Mouse (Mus musculus): ENCODE results near the gene Cript.
"Not testable (repeated sequence)": the region's sequence is repeated elsewhere in the genome, so short reads cannot be mapped to it uniquely, and the experiment has no call there.

Cript gene

DNA sequence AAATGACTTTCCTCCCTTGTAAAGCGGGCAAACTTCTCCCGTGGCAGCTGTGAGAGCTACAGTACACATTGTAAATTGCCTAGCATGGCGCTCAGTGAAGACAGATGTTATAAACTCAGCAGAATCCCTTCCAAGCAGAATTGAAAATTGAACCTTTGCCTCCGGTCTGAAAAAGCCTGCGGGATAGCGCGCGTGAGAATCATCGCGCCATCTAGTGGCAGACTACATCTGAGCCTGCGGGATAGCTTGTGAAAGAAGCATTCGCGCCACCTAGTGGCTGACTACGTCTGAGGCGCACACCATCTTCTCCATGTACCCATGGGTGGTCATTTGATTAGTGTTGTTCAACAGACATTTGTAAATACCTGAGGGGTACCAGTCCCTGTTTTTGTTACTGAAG is 19.0 kb downstream of the Cript start:
- in situ Hi-C loops (cut with MboI; ENCODE audit: unreplicated experiment in 2 of 2): loop anchor here (5.0 to 25.0 kb wide), 5 partner anchors 82 to 557 kb away; partner anchors contain the start of genes Tmem247 (in 2 of the 2) and Rhoq (in 1 of the 2)

DNA sequence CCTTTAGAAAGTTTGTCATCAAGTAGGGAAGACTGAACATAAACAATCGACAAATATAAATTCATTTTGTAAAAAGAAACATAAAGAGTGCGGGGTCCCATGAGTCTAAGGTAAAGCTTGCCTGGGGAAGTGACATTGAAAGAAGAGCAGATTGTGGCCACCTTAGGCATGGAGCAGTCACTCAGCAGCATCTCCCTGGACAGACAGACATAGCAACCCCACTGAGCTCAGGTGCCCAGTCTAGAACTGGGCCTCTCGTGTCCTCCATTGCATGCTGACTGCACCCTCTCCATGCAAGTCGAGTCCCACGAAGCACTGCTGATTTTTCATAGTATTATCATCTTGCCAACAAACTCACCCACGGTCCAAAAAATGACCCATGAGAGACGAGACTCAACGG is 19.4 kb downstream of the Cript start:
- in situ Hi-C loops (cut with MboI; ENCODE audit: unreplicated experiment in 2 of 2): loop anchor here (5.0 to 25.0 kb wide), 5 partner anchors 82 to 557 kb away; partner anchors contain the start of genes Tmem247 (in 2 of the 2) and Rhoq (in 1 of the 2)

DNA sequence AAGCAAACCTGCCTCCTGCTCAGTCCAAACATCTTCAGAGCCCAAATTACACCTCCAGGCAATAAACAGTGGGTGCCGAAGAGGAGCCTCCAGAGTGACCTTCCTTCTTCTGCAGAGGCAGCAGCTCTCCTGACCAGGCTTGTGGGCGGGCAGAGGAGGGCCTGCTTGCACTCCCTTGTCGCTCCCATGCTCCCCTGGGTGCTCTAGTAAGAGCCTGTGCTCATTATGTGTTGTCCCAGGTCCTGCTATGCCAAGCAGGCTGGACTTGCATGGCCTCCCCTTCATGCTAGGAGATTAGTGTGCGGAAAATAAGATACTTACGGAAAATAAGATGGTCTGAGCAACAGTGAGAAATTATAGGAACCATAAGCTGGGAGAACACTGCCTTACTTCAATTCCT is 24.3 kb downstream of the Cript start:
- in situ Hi-C loops (cut with MboI; ENCODE audit: unreplicated experiment in 2 of 2): loop anchor here in 1 of 2 experiments (25.0 kb wide), 1 partner anchor 562 kb away; no protein-coding TSS in a partner anchor

DNA sequence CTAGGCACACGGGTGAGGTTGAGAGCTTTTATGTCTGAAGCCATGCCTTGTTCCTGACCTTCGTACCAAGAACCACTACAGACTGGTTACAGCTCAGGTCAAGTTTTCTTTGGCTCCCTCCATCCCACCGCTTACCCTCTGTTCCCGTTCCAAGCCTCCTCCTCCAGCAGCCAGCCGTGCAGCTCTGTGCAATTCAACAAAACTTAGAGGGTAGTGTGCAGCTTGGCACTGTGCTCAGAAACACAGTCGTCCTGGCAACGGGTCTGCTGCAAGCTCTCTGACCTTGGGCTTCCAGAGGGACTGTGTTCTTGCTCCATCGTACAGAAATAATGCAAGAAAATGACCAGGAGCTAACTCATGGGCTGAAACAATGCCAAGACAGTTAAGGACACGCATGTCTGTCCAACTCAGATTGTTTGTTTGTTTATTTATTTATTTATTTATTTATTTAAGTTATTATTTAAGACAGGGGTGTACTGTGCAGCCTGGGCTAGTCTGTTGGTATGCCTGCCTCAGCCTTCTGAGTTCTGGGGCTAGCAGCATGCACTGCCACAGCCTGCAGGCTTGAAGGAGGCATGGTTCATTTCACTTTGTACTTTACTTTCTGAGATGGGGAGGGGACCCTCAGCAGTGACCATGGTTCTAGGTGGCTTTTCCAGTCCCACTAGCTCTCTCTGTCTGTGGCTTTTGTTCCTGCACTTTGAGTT is 25.3 kb downstream of the Cript start:
- in situ Hi-C loops (cut with MboI; ENCODE audit: unreplicated experiment in 2 of 2): no loop called here

DNA sequence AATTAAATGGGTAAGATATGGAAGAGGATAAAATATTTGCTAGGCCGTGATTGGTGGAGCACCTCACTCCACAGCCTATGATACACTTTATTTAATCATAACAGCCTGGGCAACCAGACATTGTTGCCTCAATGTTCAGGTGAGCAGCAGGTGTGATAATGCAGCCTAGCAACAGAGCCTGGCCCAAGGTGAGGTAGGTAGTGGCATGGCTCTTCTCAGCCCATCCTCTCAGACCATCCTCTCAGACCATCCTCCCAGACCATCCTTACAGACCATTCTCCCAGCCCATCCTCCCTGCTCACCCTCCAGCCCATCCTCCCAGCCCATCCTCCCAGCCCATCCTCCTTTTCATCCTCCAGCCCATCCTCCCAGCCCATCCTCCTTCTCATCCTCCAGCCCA is 26.3 kb downstream of the Cript start:
- in situ Hi-C loops (cut with MboI; ENCODE audit: unreplicated experiment in 2 of 2): no loop called here

DNA sequence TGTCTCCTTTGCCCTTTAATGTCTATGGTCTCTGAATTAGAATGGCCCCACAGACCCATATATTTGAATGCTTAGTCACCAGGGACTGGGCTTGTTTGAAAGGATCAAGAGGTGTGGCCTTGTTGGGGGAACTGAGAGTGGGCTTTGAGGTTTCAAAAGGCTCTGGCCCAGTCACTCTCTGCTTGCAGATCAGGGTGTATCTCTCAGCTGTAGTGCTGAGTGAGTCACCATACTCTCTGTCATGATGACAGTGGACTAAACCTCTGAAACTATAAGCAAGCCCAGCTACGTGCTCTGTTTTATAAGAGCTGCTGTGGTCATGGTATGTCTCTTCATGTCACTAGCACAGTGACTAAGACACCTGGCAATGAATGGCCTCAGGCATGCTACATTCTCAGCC is 27.1 kb downstream of the Cript start:
- in situ Hi-C loops (cut with MboI; ENCODE audit: unreplicated experiment in 2 of 2): no loop called here

DNA sequence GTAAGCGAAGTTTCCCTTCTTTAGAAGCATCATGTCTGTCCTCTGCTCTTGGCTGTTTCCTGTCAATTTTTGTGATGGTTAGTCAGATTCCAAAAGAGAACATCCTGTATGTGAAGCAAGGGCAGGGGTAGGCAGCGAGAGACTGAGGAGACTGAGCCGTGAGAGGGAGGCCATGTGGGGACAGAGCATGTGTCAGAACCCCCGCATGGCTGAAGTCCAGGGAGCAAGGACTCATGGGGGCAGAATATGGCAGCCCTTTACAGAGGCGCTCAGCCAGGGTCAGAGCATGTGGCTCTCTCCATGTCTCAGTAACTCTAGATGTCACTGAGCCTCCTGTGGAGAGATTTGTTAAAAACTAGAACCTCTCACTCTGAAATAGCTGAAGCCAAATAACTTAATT is 28.6 kb downstream of the Cript start:
- in situ Hi-C loops (cut with MboI; ENCODE audit: unreplicated experiment in 2 of 2): no loop called here

DNA sequence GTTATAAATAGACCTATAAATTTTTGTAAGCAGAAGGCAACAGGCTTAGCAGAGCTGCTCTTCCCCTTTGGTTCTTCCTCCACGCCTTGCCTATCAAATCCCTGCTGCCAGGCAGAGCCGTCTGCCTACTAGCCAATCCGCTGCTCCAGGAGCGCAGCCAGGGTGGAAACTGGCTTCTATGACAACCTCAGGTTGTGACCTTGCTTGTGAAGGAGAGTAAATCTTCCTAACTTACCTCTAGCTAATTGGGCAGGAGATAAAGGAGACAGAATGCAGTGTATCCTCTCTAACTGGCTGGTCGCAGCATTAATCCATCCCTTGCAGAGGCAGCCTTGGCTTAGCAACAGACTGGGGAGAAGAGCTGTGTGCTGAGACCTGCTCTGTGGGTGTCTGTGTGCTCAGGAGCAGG is 29.7 kb downstream of the Cript start:
- in situ Hi-C loops (cut with MboI; ENCODE audit: unreplicated experiment in 2 of 2): no loop called here

DNA sequence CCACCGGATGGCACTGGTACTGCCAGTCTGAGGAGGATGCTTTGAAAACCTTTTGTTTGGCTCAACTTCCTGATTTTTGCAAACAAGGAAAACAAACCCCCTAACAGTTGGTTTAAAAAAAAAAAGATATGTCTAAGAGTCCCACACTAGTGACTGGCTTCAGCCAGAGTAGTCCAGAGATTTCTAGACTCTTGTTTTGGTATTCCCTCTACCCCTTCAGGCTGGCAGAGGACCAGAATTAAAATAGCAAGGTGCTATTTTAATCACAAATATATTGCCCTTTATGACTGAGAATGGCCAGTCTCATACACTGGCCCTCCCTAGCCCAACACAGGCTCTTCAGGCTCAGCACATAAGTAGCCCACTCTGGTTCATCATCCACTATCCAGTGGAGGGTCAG is 30.3 kb downstream of the Cript start:
- in situ Hi-C loops (cut with MboI; ENCODE audit: unreplicated experiment in 2 of 2): no loop called here

DNA sequence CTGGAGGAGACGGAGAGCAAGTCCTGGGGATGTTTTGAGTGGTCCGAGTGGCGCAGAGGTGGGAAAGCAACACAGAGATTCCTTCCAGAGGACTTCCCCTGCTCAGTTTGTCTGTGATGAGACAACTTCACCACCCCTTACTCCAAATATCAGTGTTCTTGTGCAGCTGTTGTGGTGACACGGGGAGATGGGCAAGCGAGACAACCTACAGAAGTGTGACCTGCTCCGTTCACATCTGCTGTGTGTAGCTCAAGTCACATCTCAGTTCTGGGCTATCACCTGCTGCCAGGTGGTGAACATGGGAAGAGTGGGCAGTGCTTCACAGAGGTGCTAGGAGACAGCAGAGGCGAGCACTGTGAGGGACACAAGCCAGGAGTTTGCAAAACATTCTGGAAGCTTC is 31.4 kb downstream of the Cript start:
- in situ Hi-C loops (cut with MboI; ENCODE audit: unreplicated experiment in 2 of 2): no loop called here

DNA sequence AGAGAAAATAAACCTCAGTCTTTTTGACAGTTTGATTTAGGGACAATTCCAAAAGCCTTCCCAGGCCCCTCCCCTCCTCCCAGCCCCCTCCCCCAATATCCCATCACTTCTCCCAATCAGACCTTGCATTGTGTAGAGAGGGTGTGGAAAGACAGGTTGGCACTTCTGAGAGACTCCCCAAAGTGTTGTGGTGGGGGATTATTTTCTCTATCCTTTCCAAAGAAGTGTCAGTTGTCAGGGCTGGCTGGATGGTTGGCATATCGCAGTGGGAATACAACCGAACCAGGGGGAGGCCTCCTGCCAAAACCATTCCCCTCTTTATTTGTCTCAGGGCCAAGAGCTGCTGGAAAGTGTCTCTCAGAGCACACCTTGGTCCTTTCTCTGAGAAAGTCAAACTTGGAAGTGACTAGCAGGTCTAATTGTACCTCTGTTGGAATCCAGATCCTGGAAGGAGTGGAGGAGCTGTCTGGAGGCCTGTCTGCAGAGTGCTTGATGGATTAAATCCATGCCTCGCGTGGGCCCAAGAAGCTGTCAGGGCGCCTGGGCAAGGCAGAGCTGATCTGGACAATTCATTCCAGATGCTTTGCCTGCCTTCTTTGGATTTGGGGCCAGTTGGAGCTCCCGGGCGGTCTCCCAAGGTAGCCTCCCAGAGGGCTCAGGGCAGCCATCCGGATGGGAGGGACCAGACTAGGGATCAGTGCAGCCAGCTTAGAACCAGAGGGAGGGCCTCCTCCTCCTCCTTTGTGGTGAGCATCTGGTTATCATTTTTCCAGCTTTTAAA is 32.3 kb downstream of the Cript start:
- in situ Hi-C loops (cut with MboI; ENCODE audit: unreplicated experiment in 2 of 2): no loop called here

DNA sequence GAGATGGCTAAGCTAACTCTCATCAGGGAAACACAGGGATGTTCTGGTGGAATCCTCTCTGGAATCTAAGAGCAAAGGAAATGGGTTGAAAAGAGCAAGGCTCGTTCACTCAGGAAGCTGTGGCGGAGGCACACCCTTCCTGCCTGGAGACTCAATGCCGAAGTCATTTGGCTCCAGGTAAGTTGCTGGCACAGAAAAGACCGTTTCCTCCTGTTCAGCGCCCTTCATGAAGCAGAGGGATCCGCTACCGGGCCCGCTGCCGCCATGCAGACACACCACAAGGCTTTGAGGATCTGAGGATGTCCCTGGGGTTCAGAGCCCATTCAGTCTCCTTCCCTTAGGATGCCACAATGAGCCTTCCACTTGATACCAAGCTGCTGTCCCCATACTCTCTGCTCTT is 37.3 kb downstream of the Cript start:
- in situ Hi-C loops (cut with MboI; ENCODE audit: unreplicated experiment in 2 of 2): no loop called here

DNA sequence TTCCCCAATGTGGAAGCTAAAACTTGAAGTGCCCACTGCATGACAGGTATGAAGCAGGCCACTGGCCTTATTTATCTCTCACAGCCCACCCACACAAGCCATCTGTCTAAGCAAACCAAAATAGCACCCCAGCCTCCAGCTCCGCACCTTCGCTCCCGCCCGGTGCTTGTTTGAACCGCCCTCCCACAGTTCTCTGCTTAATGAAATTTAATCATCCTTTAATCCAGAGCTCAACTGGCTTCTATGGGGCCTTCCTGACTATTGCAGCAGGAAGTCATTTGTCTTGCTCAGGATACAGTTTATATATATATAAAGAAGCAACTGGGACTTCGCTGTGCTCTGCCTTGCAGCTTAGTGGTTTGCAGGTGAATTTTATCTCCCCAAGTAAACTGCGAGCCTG is 38.1 kb downstream of the Cript start:
- in situ Hi-C loops (cut with MboI; ENCODE audit: unreplicated experiment in 2 of 2): no loop called here

DNA sequence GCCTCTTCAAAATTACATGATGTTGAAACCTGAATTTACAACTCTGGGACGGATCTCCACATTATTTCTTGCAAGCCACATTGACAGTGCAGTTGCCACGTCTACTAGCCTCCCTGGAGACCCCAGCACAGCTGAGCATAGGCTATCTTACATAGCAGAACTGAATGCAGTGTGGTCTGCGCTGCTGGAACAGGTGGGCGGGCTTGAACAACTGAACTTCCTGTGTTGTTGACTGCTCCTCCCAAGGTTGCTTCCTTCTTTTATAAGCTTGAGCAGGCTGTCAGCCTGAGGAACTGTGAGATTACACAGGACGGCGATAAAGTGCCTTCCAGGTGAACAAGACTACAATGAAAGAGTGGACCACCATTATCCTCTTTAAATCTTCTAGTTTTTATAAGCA is 38.6 kb downstream of the Cript start:
- in situ Hi-C loops (cut with MboI; ENCODE audit: unreplicated experiment in 2 of 2): no loop called here

DNA sequence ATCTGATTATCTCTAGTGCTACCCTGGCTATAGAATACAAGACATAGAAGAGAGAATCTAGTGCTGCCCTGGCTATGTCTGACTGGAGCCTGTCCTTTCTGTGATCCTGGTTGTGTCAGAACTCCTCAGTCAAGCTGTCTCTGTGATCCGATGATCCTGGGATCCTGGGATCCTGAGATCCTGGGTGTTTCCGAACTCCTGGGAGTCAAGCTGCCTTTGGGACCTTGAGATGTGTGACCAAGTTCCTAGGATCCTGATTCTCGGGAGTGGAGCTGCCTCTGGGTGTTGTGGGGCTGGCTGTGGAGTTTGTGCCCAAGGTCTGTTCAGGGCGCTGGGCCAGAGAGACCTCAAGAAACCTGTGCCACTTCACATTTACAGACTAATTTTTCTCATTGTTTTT is 43.6 kb downstream of the Cript start:
- in situ Hi-C loops (cut with MboI; ENCODE audit: unreplicated experiment in 2 of 2): no loop called here

DNA sequence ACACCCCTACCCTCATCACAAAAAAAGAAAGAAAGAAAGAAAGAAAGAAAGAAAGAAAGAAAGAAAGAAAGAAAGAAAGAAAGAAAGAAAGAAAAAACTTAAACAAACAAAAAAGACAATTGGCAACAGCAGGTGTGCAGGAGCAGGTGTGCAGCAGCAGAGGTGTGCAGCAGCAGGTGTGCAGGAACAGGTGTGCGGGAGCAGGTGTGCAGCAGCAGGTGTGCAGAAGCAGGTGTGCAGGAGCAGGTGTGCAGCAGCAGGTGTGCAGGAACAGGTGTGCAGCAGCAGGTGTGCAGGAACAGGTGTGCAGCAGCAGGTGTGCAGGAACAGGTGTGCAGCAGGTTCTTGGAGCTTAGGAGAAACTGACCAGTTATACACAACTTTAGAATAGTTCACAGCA is 46.8 kb downstream of the Cript start:
- in situ Hi-C loops (cut with MboI; ENCODE audit: unreplicated experiment in 2 of 2): not testable (repeated sequence)

DNA sequence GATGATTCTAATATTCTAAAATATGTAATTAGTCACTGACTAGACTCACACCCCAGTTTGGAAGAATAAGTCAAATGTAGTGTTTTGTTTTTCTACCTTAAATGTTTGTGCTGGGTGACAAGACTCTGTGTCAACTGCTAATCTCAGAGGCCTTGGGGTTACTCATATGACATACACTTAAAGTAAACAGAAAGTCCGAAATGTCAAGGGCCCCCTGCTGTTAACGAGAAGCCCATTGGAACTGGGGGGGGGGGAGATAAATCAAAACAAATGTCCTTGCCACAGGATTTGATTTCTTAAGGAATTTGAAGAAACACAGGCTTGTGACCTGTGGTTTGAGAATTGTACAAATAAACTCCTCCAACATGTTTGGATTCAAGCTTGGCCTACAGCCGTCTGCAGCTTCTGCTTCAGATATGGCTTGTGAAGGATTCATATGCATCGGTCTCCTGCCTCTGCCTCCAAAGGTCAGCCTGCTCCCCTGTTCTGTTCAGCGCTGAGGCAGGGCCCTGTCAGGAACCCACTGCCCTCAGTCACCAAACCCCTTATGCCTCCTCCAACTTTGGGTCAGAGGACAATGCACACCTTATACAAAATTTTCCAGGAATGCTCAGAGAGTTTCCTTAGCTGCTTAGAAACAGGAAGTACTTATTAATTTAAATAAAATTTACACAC is 47.6 kb downstream of the Cript start:
- in situ Hi-C loops (cut with MboI; ENCODE audit: unreplicated experiment in 2 of 2): no loop called here

DNA sequence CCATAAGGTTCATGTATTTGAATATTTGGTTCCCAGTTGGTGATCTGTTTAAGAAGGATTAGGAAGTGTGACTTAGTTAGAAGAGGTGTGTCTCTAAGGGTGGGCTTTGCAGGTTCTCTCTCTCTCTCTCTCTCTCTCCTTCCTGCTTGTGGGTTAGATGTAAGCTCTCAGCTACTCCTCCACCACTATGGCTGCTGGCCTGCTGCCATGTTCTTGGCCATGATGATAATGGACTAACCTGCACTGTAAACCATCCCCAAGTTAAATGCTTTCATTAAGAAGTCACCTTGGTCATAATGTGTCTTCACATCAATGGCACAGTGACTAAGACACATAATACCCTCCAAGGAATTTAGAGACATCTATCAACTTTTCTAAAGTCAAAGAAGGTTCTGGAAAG is 48.1 kb downstream of the Cript start:
- in situ Hi-C loops (cut with MboI; ENCODE audit: unreplicated experiment in 2 of 2): no loop called here

DNA sequence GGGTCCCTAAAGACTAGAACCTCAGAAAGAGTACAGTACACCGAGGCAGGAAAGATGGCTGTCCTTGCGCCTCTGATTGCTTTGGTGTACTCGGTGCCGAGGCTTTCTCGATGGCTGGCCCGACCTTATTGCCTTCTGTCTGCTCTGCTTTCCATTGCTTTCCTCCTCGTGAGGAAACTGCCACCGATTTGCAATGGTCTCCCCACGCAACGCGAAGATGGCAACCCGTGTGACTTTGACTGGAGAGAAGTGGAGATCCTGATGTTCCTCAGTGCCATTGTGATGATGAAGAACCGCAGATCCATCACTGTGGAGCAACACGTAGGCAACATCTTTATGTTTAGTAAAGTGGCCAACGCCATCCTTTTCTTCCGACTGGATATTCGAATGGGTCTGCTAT is 52.9 kb downstream of the Cript start:
- in situ Hi-C loops (cut with MboI; ENCODE audit: unreplicated experiment in 2 of 2): not testable (repeated sequence)

DNA sequence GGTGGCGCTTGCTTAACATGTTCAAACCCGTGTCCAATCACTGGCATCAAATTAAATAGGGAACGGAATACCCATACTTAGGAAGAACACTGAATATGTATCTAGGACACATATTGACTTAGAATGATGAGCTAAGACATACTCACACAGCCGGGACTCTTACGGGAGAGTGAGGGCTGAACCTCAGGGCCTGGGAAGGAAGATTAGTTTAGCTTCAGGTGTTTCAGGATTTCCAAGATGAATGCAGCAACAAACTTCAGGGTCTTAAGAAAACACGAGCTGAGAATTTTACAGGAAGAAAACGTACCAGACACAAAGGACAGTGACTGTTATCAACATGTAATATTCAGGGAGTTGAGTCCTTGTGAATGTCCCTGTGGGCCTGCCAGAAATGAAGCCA is 55.4 kb downstream of the Cript start:
- in situ Hi-C loops (cut with MboI; ENCODE audit: unreplicated experiment in 2 of 2): no loop called here

DNA sequence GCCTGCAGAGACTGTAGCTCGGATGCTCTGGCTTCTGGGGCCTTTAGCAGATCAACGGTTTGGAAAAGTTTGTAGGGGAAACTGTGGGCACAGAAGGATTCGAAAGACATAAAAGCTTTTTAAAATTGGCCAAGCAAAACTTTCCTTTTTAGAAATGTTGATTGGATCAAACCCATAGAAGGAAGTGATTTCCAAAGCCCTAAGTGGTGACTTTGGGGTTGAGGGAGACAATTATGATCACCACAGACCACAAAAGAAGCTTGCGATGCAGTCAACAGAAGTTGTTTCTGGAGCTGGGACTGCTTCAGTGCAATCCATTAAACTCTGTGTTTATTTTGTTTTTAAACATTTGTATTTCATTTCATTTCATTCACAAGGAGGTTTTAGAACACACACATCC is 57.2 kb downstream of the Cript start:
- in situ Hi-C loops (cut with MboI; ENCODE audit: unreplicated experiment in 2 of 2): no loop called here

Data from v-Abl transformed pro-B cells (cell line).